Mouse (Mus musculus) kidney, adult 2 months (tissue): ENCODE results near the gene Chchd5. TPM values are rescaled to one million over a fixed set of nuclear protein-coding genes. Genes with fewer than 3 reads are reported as not detected.

Experiments
- DNase-seq: peaks from one replicate; pipeline ENCODE4 v3.0.0; 2021
- H3K27ac ChIP-seq: fragments of 200-500 bp; 2 replicates; pipeline ENCODE4 v1.5.1; 2012; ENCODE audit warnings: low read depth, low read length, control low read depth, inconsistent platforms; ENCODE audit not compliant: insufficient read depth
- H3K27me3 ChIP-seq: fragments of 200-500 bp; replicated peaks from 2 replicates; pipeline ENCODE4 v1.6.1; 2012; ENCODE audit warnings: mild to moderate bottlenecking, moderate library complexity, low read length, inconsistent platforms; ENCODE audit not compliant: control insufficient read depth, insufficient read depth
- H3K36me3 ChIP-seq: fragments of 200-500 bp; 2 replicates; pipeline ENCODE4 v1.6.1; 2012; ENCODE audit warnings: mild to moderate bottlenecking, moderate library complexity, low read length, inconsistent platforms; ENCODE audit not compliant: control insufficient read depth, insufficient read depth
- H3K4me1 ChIP-seq: fragments of 200-500 bp; 2 replicates; pipeline ENCODE4 v1.6.1; 2011; ENCODE audit warnings: low read length; ENCODE audit not compliant: control insufficient read depth, insufficient read depth
- H3K4me3 ChIP-seq: fragments of 200-500 bp; 2 replicates; pipeline ENCODE4 v1.5.1; 2011; ENCODE audit warnings: mild to moderate bottlenecking, low read depth, low read length, control low read depth; ENCODE audit not compliant: insufficient read depth
- CTCF ChIP-seq: fragments of 200-500 bp; conservative IDR thresholded peaks from 2 replicates; pipeline ENCODE4 v1.5.1; 2011; ENCODE audit warnings: low read depth, mild to moderate bottlenecking, control low read depth, low read length, moderate library complexity, mixed read lengths; ENCODE audit not compliant: insufficient read depth, insufficient read length
- POLR2A ChIP-seq: fragments of 200-500 bp; IDR thresholded peaks from one replicate; pipeline ENCODE4 v1.6.1; 2011; ENCODE audit warnings: low read depth, low read length, control low read depth
- WGBS: fragments of 180-500 bp; shearing (Covaris S2); methylation state at CpG from one replicate; pipeline ENCODE4 v1.1.7; 2018; 5-methylcytosine and 5-hydroxymethylcytosine counted together
- polyA plus RNA-seq: library from polyadenylated mRNA; depleted of rRNA; stranded (reverse); fragments of >200 nt; gene quantifications from 2 replicates; pipeline ENCODE4 v1.2.3, GENCODE M21; 2012; rRNA removed

Chchd5 gene
- polyA plus RNA-seq, 1 experiment: 46.8 TPM

DNA sequence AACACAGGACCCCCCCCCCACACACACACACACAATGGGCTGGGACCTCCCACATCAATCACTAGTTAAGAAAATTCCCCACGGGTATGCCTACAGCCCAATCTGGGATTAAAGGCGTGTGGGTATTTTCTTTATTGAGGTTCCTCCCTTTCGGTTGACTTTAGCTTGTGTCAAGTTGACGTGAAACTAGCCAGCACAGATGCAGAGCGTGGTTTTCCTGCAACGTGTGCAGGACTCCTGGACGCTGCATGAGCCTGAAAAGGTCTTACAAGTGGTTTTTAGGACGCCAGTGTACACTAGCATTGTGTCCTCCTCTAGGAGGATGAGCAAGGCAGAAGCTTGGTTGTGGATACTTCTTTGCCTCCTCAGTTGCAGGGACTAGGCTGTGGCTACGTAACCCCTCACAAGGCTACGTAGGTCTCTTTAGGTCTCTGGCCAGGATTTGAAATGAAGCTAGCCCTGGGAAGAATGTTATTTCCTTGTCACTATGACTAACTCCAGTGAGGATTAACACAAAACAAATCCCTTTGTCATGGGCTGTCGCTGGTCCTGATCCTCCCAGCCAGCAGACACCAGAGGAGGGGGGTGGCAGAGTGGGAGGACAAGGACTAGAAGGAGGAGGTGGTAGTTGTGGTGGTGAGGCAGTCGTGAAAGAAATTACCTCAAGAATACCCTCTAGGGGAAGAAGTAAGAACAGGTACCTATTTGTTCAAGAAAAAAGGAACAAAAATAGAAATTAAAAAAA lies 47.3 kb downstream of the Chchd5 start:
- DNase-seq: no peak
- TF ChIP-seq CTCF (no peak), POLR2A (no peak)

GRCm38 (mm10) chr2:129177661-129178060 lies 48.2 kb downstream of the Chchd5 start:
- H3K36me3 ChIP-seq: no peaks in the 10 kb centered on the region
- 83% methylated on average over 3 of the region's 3 CpGs for WGBS
- no peaks in the 10 kb centered on the region for H3K4me1 ChIP-seq
- no peak for DNase-seq
- TF ChIP-seq CTCF (no peak), POLR2A (no peak)
- no peak overlapping the region for H3K4me3 ChIP-seq
- H3K27me3 ChIP-seq: no peaks in the 10 kb centered on the region
- no peak overlapping the region for H3K27ac ChIP-seq

More for the DNA sequence above, 47.3 kb downstream of the Chchd5 start:
- Histone ChIP-seq H3K27me3 (no peaks in the 10 kb centered on the region), H3K4me1 (no peaks in the 10 kb centered on the region), H3K27ac (no peak overlapping the region), H3K4me3 (no peak overlapping the region), H3K36me3 (no peaks in the 10 kb centered on the region)
- 79% methylated on average over 12 of the region's 12 CpGs for WGBS

DNA sequence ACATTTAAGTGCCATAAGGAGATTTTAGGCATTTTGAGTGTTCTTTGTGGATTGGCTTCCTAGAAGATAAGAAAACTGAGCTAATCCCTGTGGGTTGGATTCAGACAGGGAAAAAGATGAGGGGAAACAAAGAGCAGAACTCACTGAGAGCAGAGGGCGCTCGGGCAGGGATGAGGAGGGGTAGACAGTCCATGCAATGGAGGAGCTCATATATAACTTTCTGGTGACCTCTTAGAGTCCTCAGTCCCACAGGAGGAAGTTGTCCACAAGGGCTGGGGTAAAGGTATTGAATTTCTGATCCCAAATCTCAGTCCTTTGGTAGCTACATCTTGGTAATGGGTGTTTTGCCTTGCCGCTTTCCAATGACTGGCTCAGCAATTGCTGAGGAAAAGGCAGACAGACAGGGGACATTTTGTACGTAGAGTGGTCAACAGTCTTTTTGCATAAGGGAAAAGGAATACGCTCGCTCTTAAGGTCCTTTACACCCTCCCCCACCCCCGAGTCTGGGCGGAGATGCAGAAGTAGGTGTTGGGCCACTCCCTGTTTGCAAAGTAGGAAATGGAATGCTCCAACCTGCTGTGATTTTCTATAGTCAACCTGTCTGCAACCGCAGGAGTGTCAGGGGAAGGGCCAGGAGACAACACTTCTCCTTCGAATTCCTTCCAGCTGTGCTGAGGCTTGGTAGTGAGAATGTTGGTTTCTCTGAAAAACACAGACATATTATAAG lies 48.8 kb downstream of the Chchd5 start:
- Histone ChIP-seq H3K27ac (no peak overlapping the region), H3K4me1 (no peaks in the 10 kb centered on the region), H3K4me3 (no peak overlapping the region), H3K27me3 (no peaks in the 10 kb centered on the region), H3K36me3 (no peaks in the 10 kb centered on the region)
- no peak for TF ChIP-seq CTCF
- no peak for TF ChIP-seq POLR2A
- 70% methylated on average over 10 of the region's 10 CpGs for WGBS
- DNase-seq: no peak

- H3K4me1 ChIP-seq: no peaks in the 10 kb centered on the region
- no peak overlapping the region for H3K4me3 ChIP-seq
- no peak overlapping the region for H3K27ac ChIP-seq
- DNase-seq: no peak
- no peaks in the 10 kb centered on the region for H3K27me3 ChIP-seq
- no peak for TF ChIP-seq POLR2A
- TF ChIP-seq CTCF: no peak
- no peaks in the 10 kb centered on the region for H3K36me3 ChIP-seq
- WGBS: 65% methylated on average over 8 of the region's 8 CpGs
Measured at GRCm38 (mm10) chr2:129179946-129180853, 50.7 kb downstream of the Chchd5 start.

DNA sequence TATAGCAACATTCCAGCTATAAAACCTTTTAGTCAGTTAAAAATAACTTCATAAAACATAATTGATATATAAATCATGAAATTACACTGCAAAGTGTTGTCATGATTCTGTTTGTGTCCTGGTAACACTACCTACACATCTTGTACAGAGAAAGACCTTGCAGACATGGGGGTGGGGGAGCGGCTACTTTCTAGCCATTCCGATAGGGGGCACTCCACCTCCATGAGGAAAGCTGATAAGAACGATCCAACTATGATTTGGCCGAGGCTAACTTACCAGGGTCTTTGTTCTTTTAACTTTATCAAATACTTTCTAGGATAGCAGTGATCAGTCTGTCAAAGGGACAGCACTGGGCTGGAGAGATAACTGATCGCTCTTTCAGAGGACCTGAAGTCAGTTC lies 52.0 kb downstream of the Chchd5 start:
- Histone ChIP-seq H3K27ac (no peak overlapping the region), H3K36me3 (no peaks in the 10 kb centered on the region), H3K27me3 (no peaks in the 10 kb centered on the region), H3K4me3 (no peak overlapping the region), H3K4me1 (no peaks in the 10 kb centered on the region)
- WGBS: 91% methylated on average over 5 of the region's 5 CpGs
- TF ChIP-seq POLR2A (no peak), CTCF (no peak; the same call in 1 of the 2 replicates)
- DNase-seq: no peak

- 98% methylated on average over 1 of the region's 1 CpGs for WGBS
- H3K27ac ChIP-seq: no peak overlapping the region
- no peaks in the 10 kb centered on the region for H3K4me1 ChIP-seq
- no peak overlapping the region for H3K4me3 ChIP-seq
- no peaks in the 10 kb centered on the region for H3K27me3 ChIP-seq
- TF ChIP-seq POLR2A (no peak), CTCF (no peak)
- no peak for DNase-seq
- no peaks in the 10 kb centered on the region for H3K36me3 ChIP-seq
Measured at GRCm38 (mm10) chr2:129182412-129182811, 52.9 kb downstream of the Chchd5 start.

- no peak overlapping the region for H3K4me3 ChIP-seq
- TF ChIP-seq POLR2A: no peak
- TF ChIP-seq CTCF: no peak
Measured at GRCm38 (mm10) chr2:129183561-129184031, 54.1 kb downstream of the Chchd5 start.

More at GRCm38 (mm10) chr2:129183561-129184031, 54.1 kb downstream of the Chchd5 start:
- WGBS: 62% methylated on average over 14 of the region's 14 CpGs
- Histone ChIP-seq H3K36me3 (no peaks in the 10 kb centered on the region), H3K27ac (no peak overlapping the region), H3K4me1 (no peaks in the 10 kb centered on the region), H3K27me3 (no peaks in the 10 kb centered on the region)
- no peak for DNase-seq

Other genes starting within 250 kb of the Chchd5 start
- gene Zc3h8, start 185.6 kb upstream of the Chchd5 start, polyA plus RNA-seq: 1.3 and 2.5 TPM in 2 replicates
- 1.0 and 1.2 TPM in 2 replicates for gene Zc3h6, start 162.3 kb upstream of the Chchd5 start, polyA plus RNA-seq
- 5.7 and 7.0 TPM in 2 replicates for gene Gm10762, start 162.0 kb upstream of the Chchd5 start, polyA plus RNA-seq
- 0.03 and 0.08 TPM in 2 replicates for gene Vinac1, start 81.5 kb upstream of the Chchd5 start, polyA plus RNA-seq
- gene Ttl, start 63.8 kb upstream of the Chchd5 start, polyA plus RNA-seq: 6.3 and 6.6 TPM in 2 replicates
- gene Polr1b, start 28.7 kb upstream of the Chchd5 start, polyA plus RNA-seq: 16.7 and 17.3 TPM in 2 replicates
- 14.0 and 14.7 TPM in 2 replicates for gene Slc20a1, start 69.1 kb downstream of the Chchd5 start, polyA plus RNA-seq
- 0.07 and 0.13 TPM in 2 replicates for gene Ckap2l, start 167.5 kb downstream of the Chchd5 start, polyA plus RNA-seq
- gene Il1a, start 180.3 kb downstream of the Chchd5 start, polyA plus RNA-seq: not detected in 2 replicates
- gene Il1b, start 241.4 kb downstream of the Chchd5 start, polyA plus RNA-seq: 0.60 and 0.72 TPM in 2 replicates